Mouse (Mus musculus) heart, postnatal 14 days (tissue): Measurements from ENCODE around the gene Eri3. TPM values are rescaled to one million over a fixed set of nuclear protein-coding genes. Genes with fewer than 3 reads are reported as not detected.

Source experiments
- DNase-seq, 2 experiments: peaks; one replicate each; pipeline ENCODE4 v3.0.0; 2021 to 2022
- intact Hi-C: fragments of 180-260 bp; cut with DNase I; formaldehyde crosslinking; loops from one replicate; pipeline ENCODE4 v1.15.1; 2025
- total RNA-seq, 2 experiments: library from RNA; stranded (reverse); gene quantifications; 2 replicates each; pipeline ENCODE4 v1.2.3; 2021

Gene Eri3
- total RNA-seq, 2 experiments from 2014 or later: 75.4 to 82.6 TPM

GRCm38 (mm10) chr4:117613153-117613773, 63.1 kb downstream of the Eri3 start:
- intact Hi-C loops: no loop called here
- no peak for DNase-seq

GRCm38 (mm10) chr4:117616600-117616999, 66.4 kb downstream of the Eri3 start:
- intact Hi-C loops: no loop called here

GRCm38 (mm10) chr4:117622270-117622669, 72.1 kb downstream of the Eri3 start:
- DNase-seq: no peak
- intact Hi-C loops: no loop called here

More at GRCm38 (mm10) chr4:117616600-117616999, 66.4 kb downstream of the Eri3 start:
- DNase-seq: no peak

GRCm38 (mm10) chr4:117623025-117623424, 72.9 kb downstream of the Eri3 start:
- intact Hi-C loops: no loop called here
- no peak for DNase-seq

- no peak for DNase-seq
- intact Hi-C loops: no loop called here
Observed at GRCm38 (mm10) chr4:117624660-117625059, 74.5 kb downstream of the Eri3 start.

- intact Hi-C loops: no loop called here
- DNase-seq: no peak
Observed at GRCm38 (mm10) chr4:117628464-117628863, 78.3 kb downstream of the Eri3 start.

GRCm38 (mm10) chr4:117630053-117630670, 80.0 kb downstream of the Eri3 start:
- DNase-seq: no peak
- intact Hi-C loops: no loop called here

- intact Hi-C loops: no loop called here
- DNase-seq: no peak
Observed at GRCm38 (mm10) chr4:117633527-117633926, 83.4 kb downstream of the Eri3 start.

GRCm38 (mm10) chr4:117634642-117635041, 84.5 kb downstream of the Eri3 start:
- intact Hi-C loops: no loop called here
- no peak for DNase-seq

GRCm38 (mm10) chr4:117636152-117636551, 86.0 kb downstream of the Eri3 start:
- no peak for DNase-seq
- intact Hi-C loops: no loop called here

GRCm38 (mm10) chr4:117636891-117637613, 86.9 kb downstream of the Eri3 start:
- DNase-seq: no peak

GRCm38 (mm10) chr4:117640925-117641703, 90.9 kb downstream of the Eri3 start:
- no peak for DNase-seq
- intact Hi-C loops: no loop called here

More at GRCm38 (mm10) chr4:117636891-117637613, 86.9 kb downstream of the Eri3 start:
- intact Hi-C loops: no loop called here

- intact Hi-C loops: no loop called here
- DNase-seq: no peak
Observed at GRCm38 (mm10) chr4:117641804-117642203, 91.6 kb downstream of the Eri3 start.

- DNase-seq: no peak
- intact Hi-C loops: no loop called here
Observed at GRCm38 (mm10) chr4:117645031-117645435, 94.9 kb downstream of the Eri3 start.

- intact Hi-C loops: no loop called here
Observed at GRCm38 (mm10) chr4:117645859-117646258, 95.7 kb downstream of the Eri3 start.

GRCm38 (mm10) chr4:117646496-117646895, 96.3 kb downstream of the Eri3 start:
- intact Hi-C loops: no loop called here
- no peak for DNase-seq

More at GRCm38 (mm10) chr4:117645859-117646258, 95.7 kb downstream of the Eri3 start:
- no peak for DNase-seq

GRCm38 (mm10) chr4:117646926-117647755, 97.0 kb downstream of the Eri3 start:
- DNase-seq: no peak

GRCm38 (mm10) chr4:117651626-117652101, 101.5 kb downstream of the Eri3 start:
- intact Hi-C loops: no loop called here
- DNase-seq: no peak

More at GRCm38 (mm10) chr4:117646926-117647755, 97.0 kb downstream of the Eri3 start:
- intact Hi-C loops: no loop called here

- intact Hi-C loops: no loop called here
Observed at GRCm38 (mm10) chr4:117652727-117653126, 102.6 kb downstream of the Eri3 start.

More at GRCm38 (mm10) chr4:117652727-117653126, 102.6 kb downstream of the Eri3 start:
- DNase-seq: no peak
